In genomic region chr2:6466396-6466795, GRCm38 (mm10) we compare ENCODE assay signal across 20 mouse cellular contexts.
"Had no signal": no experiment of that assay in that cellular context is flagged by ENCODE, and none has a peak within 500 bp of the region (broad histone marks: within the 10 kb centered on the region; RNA-seq: fewer than 3 reads in every experiment).

No protein-coding gene starts in this region.

- DNase-seq: kidney, adult 11 months; kidney, adult 8-10 months; kidney, postnatal 36 days; liver; lung, adult 18-20 months; lung, postnatal 4 days; retina, postnatal 1 day; right cerebral cortex, postnatal 25 days; spleen, adult 18-20 months; thymus, postnatal 25 days had no signal

- H3K27ac ChIP-seq: intestine, embryonic 15.5 days; limb, embryonic 10.5 days; limb, embryonic 13.5 days; liver, embryonic 12.5 days; liver, embryonic 15.5 days; midbrain, embryonic 12.5 days; neural tube, embryonic 13.5 days; stomach, embryonic 15.5 days had no signal

- ATAC-seq: intestine, embryonic 15.5 days; liver, embryonic 12.5 days; midbrain, embryonic 16.5 days had no signal

- H3K27me3 ChIP-seq: intestine, embryonic 15.5 days; limb, embryonic 13.5 days; liver, embryonic 15.5 days; midbrain, embryonic 12.5 days; neural tube, embryonic 13.5 days; stomach, embryonic 15.5 days had no signal

- H3K4me2 ChIP-seq: intestine, embryonic 15.5 days; limb, embryonic 13.5 days; liver, embryonic 12.5 days; liver, embryonic 15.5 days; midbrain, embryonic 12.5 days; neural tube, embryonic 13.5 days; stomach, embryonic 15.5 days had no signal

- H3K9ac ChIP-seq: intestine, embryonic 15.5 days; limb, embryonic 13.5 days; liver, embryonic 12.5 days; liver, embryonic 15.5 days; midbrain, embryonic 12.5 days; neural tube, embryonic 13.5 days; stomach, embryonic 15.5 days had no signal

- H3K4me3 ChIP-seq: intestine, embryonic 15.5 days; limb, embryonic 10.5 days; limb, embryonic 13.5 days; liver, embryonic 12.5 days; liver, embryonic 15.5 days; midbrain, embryonic 12.5 days; myocyte; neural tube, embryonic 13.5 days; stomach, embryonic 15.5 days had no signal

- H3K9me3 ChIP-seq: intestine, embryonic 15.5 days; limb, embryonic 10.5 days; limb, embryonic 13.5 days; liver, embryonic 12.5 days; liver, embryonic 15.5 days; neural tube, embryonic 13.5 days; stomach, embryonic 15.5 days had no signal

- H3K36me3 ChIP-seq: intestine, embryonic 15.5 days; limb, embryonic 10.5 days; limb, embryonic 13.5 days; liver, embryonic 12.5 days; liver, embryonic 15.5 days; midbrain, embryonic 12.5 days; neural tube, embryonic 13.5 days; stomach, embryonic 15.5 days had no signal

- H3K4me1 ChIP-seq: liver, embryonic 15.5 days; stomach, embryonic 15.5 days had no signal
